7 mouse cellular contexts compared by ENCODE assay signal in the genomic region with DNA sequence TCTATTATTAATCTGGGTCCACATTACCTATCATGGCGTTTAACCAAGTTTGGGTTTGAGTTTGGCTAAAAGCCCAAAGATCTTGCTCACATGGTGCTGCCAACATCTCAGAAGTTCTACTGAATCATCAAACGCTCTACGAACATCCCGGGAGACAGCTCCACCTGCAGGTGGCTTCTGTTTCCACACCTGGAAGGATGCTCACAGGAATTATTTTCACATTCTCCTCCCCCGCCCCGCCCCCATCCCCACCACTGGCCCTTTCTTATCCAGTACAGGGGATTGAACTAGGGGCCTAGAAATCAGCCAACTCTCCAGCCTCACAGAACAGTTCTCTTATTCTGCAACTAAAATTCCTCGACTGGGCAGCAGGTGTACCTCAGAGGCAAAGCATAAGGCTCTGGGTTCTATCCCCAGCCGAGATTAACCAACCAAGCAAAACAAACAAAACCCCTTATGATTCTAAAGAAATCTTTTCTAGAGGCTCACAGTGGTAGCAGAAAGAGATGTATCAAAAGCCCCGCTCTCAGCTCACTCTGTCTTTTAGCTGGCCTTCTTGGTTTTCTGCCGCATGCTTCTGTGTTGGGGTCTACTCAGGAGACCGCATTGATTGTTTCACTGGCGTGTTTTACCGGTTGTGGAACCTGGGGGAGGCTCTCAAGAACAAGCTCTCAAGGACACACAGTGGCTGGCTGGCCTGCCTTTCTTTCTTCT. TPM values are rescaled to one million over a fixed set of nuclear protein-coding genes. Genes with fewer than 3 reads are reported as not detected.
DNase-seq lines count a peak whose midpoint lies in the region; ATAC-seq and TF ChIP-seq lines count a peak whose summit lies in the region.

No protein-coding gene starts in this region.

- peak overlapping the region; percentile 26 for H3K4me3 ChIP-seq in forebrain, embryonic 15.5 days
- no peak overlapping the region for H3K4me3 ChIP-seq in hindbrain, embryonic 11.5 days (ENCODE audit: low read depth, low read length)

- H3K4me2 ChIP-seq in forebrain, embryonic 15.5 days (replicated peaks) = peak overlapping the region; percentile 37
- H3K4me2 ChIP-seq in hindbrain, embryonic 11.5 days (replicated peaks; ENCODE audit: low read depth, low read length) = 0 out of 2 replicates have a peak overlapping the region, but pooled peaks have one; percentile 3

- POLR2A ChIA-PET in Patski (lab: Charles Lee) = no interaction called here

- H3K4me1 ChIP-seq in forebrain, embryonic 15.5 days = peaks cover 46% of the 10 kb centered on the region
- peaks cover 12% of the 10 kb centered on the region for H3K4me1 ChIP-seq in hindbrain, embryonic 11.5 days (replicated peaks; ENCODE audit: control insufficient read depth, insufficient read depth, low read length)

- H3K36me3 ChIP-seq in forebrain, embryonic 15.5 days = no peaks in the 10 kb centered on the region
- no peaks in the 10 kb centered on the region for H3K36me3 ChIP-seq in hindbrain, embryonic 11.5 days (ENCODE audit: control insufficient read depth, insufficient read depth, low read length)

- peak; percentile 84 for TF ChIP-seq CTCF in Patski (IDR thresholded peaks at IDR 0.05)

- 27% methylated on average over 13 of the region's 13 CpGs for WGBS in forebrain, embryonic 15.5 days
- 50% methylated on average over 13 of the region's 13 CpGs for WGBS in hindbrain, embryonic 11.5 days

- CTCF ChIA-PET in Patski (lab: Charles Lee) = interaction anchor here (0.8 to 2.2 kb wide), 8 partner anchors 11 to 197 kb away, joined by 3 to 24 read pairs (median 4); partner anchors contain the start of gene Bphl

- in situ Hi-C loops in Patski (cut with MboI; ENCODE audit: low pct_unique_long_range_greater_than_20kb) = loop anchor here (10.0 kb wide), 1 partner anchor 200 kb away; no protein-coding TSS in a partner anchor

- H3K9ac ChIP-seq in forebrain, embryonic 15.5 days (replicated peaks) = peak overlapping the region; percentile 27
- no peak overlapping the region for H3K9ac ChIP-seq in hindbrain, embryonic 11.5 days (ENCODE audit: low read depth, low read length)

- DNase-seq in Patski (ENCODE audit: low read depth, low spot score) = no peak
- peak; percentile 60 to 72 for DNase-seq in cerebellum, adult 18-20 months
- DNase-seq in hindbrain, embryonic 11.5 days (ENCODE audit: low spot score) = peak; percentile 77
- peak; percentile 66 to 74 for DNase-seq in layer of hippocampus, postnatal 36 days
- DNase-seq in lung, postnatal 14 days = peak; percentile 82
- DNase-seq in right cerebral cortex, postnatal 10 days (ENCODE audit: low spot score in 2 of 2) = peak; percentile 89 to 91

- ATAC-seq in Patski = peak; percentile 35
- ATAC-seq in forebrain, embryonic 15.5 days (replicated peaks) = peak; percentile 38
- peak; percentile 36; the same call in 1 of the 2 replicates for ATAC-seq in hindbrain, embryonic 11.5 days (ENCODE audit: low FRiP score)

- H3K27ac ChIP-seq in forebrain, embryonic 15.5 days (replicated peaks) = peak overlapping the region; percentile 92
- no peak overlapping the region for H3K27ac ChIP-seq in hindbrain, embryonic 11.5 days (ENCODE audit: low read depth, low read length)

- H3K9me3 ChIP-seq in forebrain, embryonic 15.5 days = no peaks in the 10 kb centered on the region
- no peaks in the 10 kb centered on the region for H3K9me3 ChIP-seq in hindbrain, embryonic 11.5 days (ENCODE audit: control insufficient read depth, low read length)

- H3K27me3 ChIP-seq in Patski = no peaks in the 10 kb centered on the region
- H3K27me3 ChIP-seq in forebrain, embryonic 15.5 days = no peaks in the 10 kb centered on the region
- no peaks in the 10 kb centered on the region for H3K27me3 ChIP-seq in hindbrain, embryonic 11.5 days (ENCODE audit: control insufficient read depth, insufficient read depth, low read length)

RNA-seq across cellular contexts. Expression of gene Psmg4, which starts 8.4 kb away (rescaled TPM):
- 36.6 TPM for polyA plus RNA-seq in Patski (2021)
- polyA plus RNA-seq in forebrain, embryonic 15.5 days (2015; fragmentation: Nextera tagmentation; extraction: Ambion mirVana) = 97.3 and 105 TPM in 2 replicates
- polyA plus RNA-seq in hindbrain, embryonic 11.5 days (2014; fragmentation: Nextera tagmentation; extraction: Ambion mirVana) = 92.0 and 95.8 TPM in 2 replicates
- total RNA-seq in layer of hippocampus, postnatal 36 days (2021) = 10 to 100 TPM; 25.1 TPM

RNA-seq across cellular contexts. Expression of gene Tubb2b, which starts 24.1 kb away (rescaled TPM):
- polyA plus RNA-seq in Patski (2021) = 61.0 TPM
- polyA plus RNA-seq in forebrain, embryonic 15.5 days (2015; fragmentation: Nextera tagmentation; extraction: Ambion mirVana) = 920 and 926 TPM in 2 replicates
- 318 and 341 TPM in 2 replicates for polyA plus RNA-seq in hindbrain, embryonic 11.5 days (2014; fragmentation: Nextera tagmentation; extraction: Ambion mirVana)
- 100 to 1,000 TPM; 255 to 264 TPM for total RNA-seq in layer of hippocampus, postnatal 36 days (2021)
